Mouse (Mus musculus): ENCODE measurements at regions not wholly inside any gene's neighbourhood (a gene's known extent, or its start where the extent isn't known, plus 50 kb on each side); places are given as distances from the start of the nearest gene placed in this dataset.

GRCm38 (mm10) chr9:98721381-98721780 is 119.9 kb upstream of the Mrps22 start:
- TF ChIP-seq ELF1 (IDR thresholded peaks at IDR 0.05; ENCODE audit: low read depth, low read length) (no peak), POLR2A (IDR thresholded peaks at IDR 0.05; ENCODE audit: low read depth, low read length) (no peak), CTCF (conservative IDR thresholded peaks at IDR 0.05 in 1 of 2, IDR thresholded peaks at IDR 0.05 in 1 of 2; ENCODE audit: low read depth in 2 of 2, low read length in 2 of 2) (no peak), EP300 (IDR thresholded peaks at IDR 0.05; ENCODE audit: low read length) (no peak), MEF2A (IDR thresholded peaks at IDR 0.05; ENCODE audit: borderline replicate concordance, low read depth, low read length) (no peak), PAX5 (IDR thresholded peaks at IDR 0.05; ENCODE audit: low read length) (no peak), MAX (IDR thresholded peaks at IDR 0.05; ENCODE audit: low read length) (no peak), MYC (IDR thresholded peaks at IDR 0.05; ENCODE audit: low read depth, low read length) (no peak), E2F4 (IDR thresholded peaks at IDR 0.05; ENCODE audit: insufficient replicate concordance, low read depth, low read length) (no peak), MAFK (IDR thresholded peaks at IDR 0.05; ENCODE audit: insufficient replicate concordance, low read length) (no peak)
